Mouse (Mus musculus) olfactory bulb, adult 2 months (tissue): Measurements from ENCODE around the gene Aldh3b2.

Source experiments
- CTCF ChIP-seq: fragments of 200-500 bp; IDR thresholded peaks from 2 replicates; pipeline ENCODE4 v1.5.1; 2012; ENCODE audit warnings: low read depth, mild to moderate bottlenecking, low read length, moderate library complexity; ENCODE audit not compliant: insufficient read depth
- POLR2A ChIP-seq: fragments of 200-500 bp; IDR thresholded peaks from 2 replicates; pipeline ENCODE4 v1.6.1; 2012; ENCODE audit warnings: mild to moderate bottlenecking, low read depth, low read length, moderate library complexity; ENCODE audit not compliant: insufficient read depth

DNA sequence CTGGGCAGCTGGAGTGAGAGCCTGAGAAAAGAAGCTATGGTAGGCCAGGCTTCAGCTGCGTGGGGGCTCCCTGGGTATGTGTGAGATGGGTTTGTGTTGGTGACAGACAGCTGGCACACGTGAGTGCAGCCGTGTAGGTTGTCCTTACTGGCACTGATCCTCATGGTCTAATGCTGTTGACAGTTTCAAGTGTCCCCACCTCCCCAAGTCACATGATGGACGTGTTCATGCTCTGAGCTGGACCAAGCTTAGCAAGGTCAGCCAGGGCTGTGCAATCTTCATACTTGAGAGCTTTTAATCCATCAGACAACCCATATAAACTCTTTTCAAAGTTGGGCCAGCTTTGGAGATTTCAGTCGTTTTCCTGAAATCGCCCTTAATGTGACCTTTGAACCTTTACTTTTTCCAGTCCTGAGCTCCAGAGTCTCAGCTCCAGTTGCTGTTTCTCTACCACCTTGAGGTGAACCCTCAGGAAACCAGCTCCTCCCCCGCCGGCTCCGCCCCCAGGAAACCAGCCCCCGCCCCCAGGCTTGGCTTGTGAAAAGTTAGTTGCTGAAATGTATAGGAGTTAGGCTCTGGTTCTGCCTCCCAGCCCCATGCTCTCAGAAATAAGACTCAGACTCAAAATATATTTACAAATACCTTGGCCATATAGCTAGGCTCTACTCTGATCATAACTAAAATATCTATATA is 26.1 kb upstream of the Aldh3b2 start:
- TF ChIP-seq POLR2A (no peak), CTCF (no peak)
